Comparison of ENCODE assay signal across 27 mouse cellular contexts in the genomic region with DNA sequence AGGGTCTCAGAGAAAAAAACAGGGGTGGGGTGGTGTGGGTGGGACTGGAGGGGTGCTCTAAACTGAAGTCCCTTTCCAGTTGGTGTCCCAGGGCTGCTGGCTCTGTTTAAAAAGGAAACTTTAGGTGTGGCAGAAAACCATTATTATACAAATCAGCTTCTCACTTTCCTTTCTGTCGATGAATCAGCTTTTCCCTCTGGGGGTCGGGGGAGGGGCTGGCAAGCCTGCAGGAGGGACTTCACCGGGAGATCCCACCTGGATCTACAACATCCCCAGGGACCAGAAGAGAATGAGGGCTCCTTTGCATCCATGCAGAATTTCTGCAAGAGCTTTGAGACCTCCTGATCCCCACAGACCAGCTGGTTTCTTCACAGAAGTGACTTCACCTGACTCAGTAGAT.
DNase-seq lines count a peak whose midpoint lies in the region; ATAC-seq and TF ChIP-seq lines count a peak whose summit lies in the region.
"Had no signal": no experiment of that assay in that cellular context is flagged by ENCODE, and none has a peak within 500 bp of the region (broad histone marks: within the 10 kb centered on the region; RNA-seq: fewer than 3 reads in every experiment).

No protein-coding gene starts in this region.

- no peaks in the 10 kb centered on the region for H3K9me3 ChIP-seq in midbrain, embryonic 10.5 days (replicated peaks)
- no peaks in the 10 kb centered on the region for H3K9me3 ChIP-seq in midbrain, embryonic 16.5 days (replicated peaks; ENCODE audit: control insufficient read depth, low read length, poor library complexity, severe bottlenecking)
- H3K9me3 ChIP-seq in E14TG2a.4 (ENCODE audit: low read length) (no peaks in the 10 kb centered on the region), ES-E14 (ENCODE audit: control insufficient read depth, insufficient read depth, low read depth, low read length) (no peaks in the 10 kb centered on the region)
- H3K9me3 ChIP-seq: embryonic facial prominence, embryonic 13.5 days; forebrain, embryonic 12.5 days; forebrain, embryonic 15.5 days; heart, embryonic 12.5 days; heart, embryonic 15.5 days; hindbrain, embryonic 15.5 days had no signal

- no peak overlapping the region for H3K4me2 ChIP-seq in midbrain, embryonic 16.5 days (ENCODE audit: low read length)
- H3K4me2 ChIP-seq: embryonic facial prominence, embryonic 13.5 days; forebrain, embryonic 12.5 days; forebrain, embryonic 15.5 days; heart, embryonic 12.5 days; heart, embryonic 15.5 days; hindbrain, embryonic 15.5 days had no signal

- in situ Hi-C loops in ES-E14 (cut with MboI; ENCODE audit: low sequenced_read_pairs in 2 of 2, unreplicated experiment in 2 of 2) = loop anchor here in 1 of 2 experiments (25.0 kb wide), 1 partner anchor 88 kb away; the partner anchor contains the start of gene Mgat5b

- ATAC-seq in midbrain, embryonic 16.5 days = no peak
- ATAC-seq: forebrain, embryonic 15.5 days had no signal

- peaks cover 48% of the 10 kb centered on the region for H3K4me1 ChIP-seq in midbrain, embryonic 10.5 days
- peaks cover 18% of the 10 kb centered on the region for H3K4me1 ChIP-seq in midbrain, embryonic 16.5 days (ENCODE audit: control insufficient read depth, insufficient read depth, low read length)
- H3K4me1 ChIP-seq in E14TG2a.4 (replicated peaks; ENCODE audit: low read depth, low read length) = peaks cover 86% of the 10 kb centered on the region
- H3K4me1 ChIP-seq in ES-E14 (ENCODE audit: control insufficient read depth in 2 of 2, insufficient read depth in 2 of 2, low read length in 2 of 2, poor library complexity in 1 of 2) = peaks cover 11 to 35% of the 10 kb centered on the region in 2 experiments
- H3K4me1 ChIP-seq: heart, embryonic 12.5 days; heart, embryonic 15.5 days had no signal

- no peaks in the 10 kb centered on the region for H3K36me3 ChIP-seq in midbrain, embryonic 10.5 days
- no peaks in the 10 kb centered on the region for H3K36me3 ChIP-seq in midbrain, embryonic 16.5 days (ENCODE audit: control insufficient read depth, insufficient read depth, low read length)
- H3K36me3 ChIP-seq in E14TG2a.4 (ENCODE audit: insufficient read depth, low read length) (peaks cover 16% of the 10 kb centered on the region), ES-E14 (ENCODE audit: control insufficient read depth, insufficient read depth, low read length, poor library complexity, severe bottlenecking) (no peaks in the 10 kb centered on the region)
- H3K36me3 ChIP-seq: embryonic facial prominence, embryonic 10.5 days; embryonic facial prominence, embryonic 13.5 days; forebrain, embryonic 12.5 days; forebrain, embryonic 15.5 days; heart, embryonic 12.5 days; heart, embryonic 15.5 days; hindbrain, embryonic 15.5 days had no signal

- no peak for TF ChIP-seq CTCF in E14TG2a.4 (conservative IDR thresholded peaks at IDR 0.05; ENCODE audit: low read length)

- no peak overlapping the region for H3K9ac ChIP-seq in midbrain, embryonic 16.5 days (ENCODE audit: low read depth, low read length)
- peak overlapping the region; percentile 8; the same call in 1 of the 2 replicates for H3K9ac ChIP-seq in ES-E14 (ENCODE audit: insufficient read depth, low read depth, low read length, poor library complexity, severe bottlenecking)
- H3K9ac ChIP-seq: embryonic facial prominence, embryonic 13.5 days; forebrain, embryonic 12.5 days; forebrain, embryonic 15.5 days; heart, embryonic 12.5 days; heart, embryonic 15.5 days; hindbrain, embryonic 15.5 days had no signal

- no peak overlapping the region for H3K4me3 ChIP-seq in midbrain, embryonic 10.5 days
- no peak overlapping the region for H3K4me3 ChIP-seq in midbrain, embryonic 16.5 days (ENCODE audit: low read depth, low read length)
- H3K4me3 ChIP-seq in E14TG2a.4 (replicated peaks; ENCODE audit: low read length) (peak overlapping the region; percentile 54), ES-E14 (ENCODE audit: insufficient read depth in 1 of 2, low read depth in 1 of 2, low read length in 2 of 2, poor library complexity in 1 of 2, severe bottlenecking in 1 of 2) (no peak overlapping the region)
- H3K4me3 ChIP-seq: embryonic facial prominence, embryonic 10.5 days; embryonic facial prominence, embryonic 13.5 days; erythroblast, embryonic 14.5 days; forebrain, embryonic 12.5 days; forebrain, embryonic 15.5 days; heart, embryonic 12.5 days; heart, embryonic 15.5 days; hindbrain, embryonic 15.5 days had no signal

- WGBS in midbrain, embryonic 10.5 days = 5% methylated on average over 3 of the region's 3 CpGs
- 3% methylated on average over 3 of the region's 3 CpGs for WGBS in midbrain, embryonic 16.5 days

- 0 out of 2 replicates have a peak overlapping the region, but pooled peaks have one; percentile 3 for H3K27ac ChIP-seq in midbrain, embryonic 10.5 days (replicated peaks)
- no peak overlapping the region for H3K27ac ChIP-seq in midbrain, embryonic 16.5 days (ENCODE audit: low read length)
- peak overlapping the region; percentile 86 for H3K27ac ChIP-seq in ES-E14 (ENCODE audit: insufficient read depth, low read depth, low read length, poor library complexity, severe bottlenecking)
- H3K27ac ChIP-seq: embryonic facial prominence, embryonic 10.5 days; embryonic facial prominence, embryonic 13.5 days; forebrain, embryonic 12.5 days; forebrain, embryonic 15.5 days; heart, embryonic 15.5 days; hindbrain, embryonic 15.5 days had no signal

- DNase-seq in midbrain, embryonic 10.5 days (ENCODE audit: low spot score) = no peak
- DNase-seq in ES-E14 (ENCODE audit: low read depth, low spot score) = peak; percentile 89
- no peak for DNase-seq in ovary, postnatal 36 days (ENCODE audit: low spot score)
- DNase-seq in urinary bladder, adult 2 months (ENCODE audit: low spot score) = no peak
- DNase-seq in lung, postnatal 10 days = no peak
- DNase-seq: adrenal gland, adult 2 months; adrenal gland, postnatal 14 days; B cell, adult 2 months; cerebellum, adult 11 months; cerebellum, adult 2 months; cerebellum, adult 9-11 months; cerebellum, postnatal 25 days; embryo, embryonic 11 days; gastrocnemius, postnatal 25 days; heart, adult 18-20 months; heart, postnatal 10 days; heart, postnatal 36 days had no signal

- H3K27me3 ChIP-seq in midbrain, embryonic 10.5 days (ENCODE audit: low read depth, poor library complexity, severe bottlenecking) = peaks cover 61% of the 10 kb centered on the region
- no peaks in the 10 kb centered on the region for H3K27me3 ChIP-seq in midbrain, embryonic 16.5 days (ENCODE audit: control insufficient read depth, insufficient read depth, low read depth, low read length)
- 0 out of 2 replicates have a peak, but pooled peaks cover 10% of the 10 kb centered on the region for H3K27me3 ChIP-seq in E14TG2a.4 (ENCODE audit: insufficient read depth, low read length)
- H3K27me3 ChIP-seq: hindbrain, embryonic 15.5 days had no signal

TF ChIP-seq in ES-E14, 5 proteins besides CTCF, POLR2A, EP300 and RAD21:
- TF ChIP-seq CHD2 (IDR thresholded peaks at IDR 0.05; ENCODE audit: low read depth, low read length) = no peak
- TF ChIP-seq ZNF384 (IDR thresholded peaks at IDR 0.05; ENCODE audit: low read depth, low read length) = 0 out of 2 replicates have a peak, but pooled peaks have one; percentile 28
- TF ChIP-seq MAFK (IDR thresholded peaks at IDR 0.05; ENCODE audit: insufficient read depth, low read depth, low read length) = peak; percentile 78
- TF ChIP-seq HCFC1 (IDR thresholded peaks at IDR 0.05; ENCODE audit: borderline replicate concordance, insufficient read depth, low read length) = no peak
